ENCODE assay signal across 9 mouse cellular contexts in the genomic region with DNA sequence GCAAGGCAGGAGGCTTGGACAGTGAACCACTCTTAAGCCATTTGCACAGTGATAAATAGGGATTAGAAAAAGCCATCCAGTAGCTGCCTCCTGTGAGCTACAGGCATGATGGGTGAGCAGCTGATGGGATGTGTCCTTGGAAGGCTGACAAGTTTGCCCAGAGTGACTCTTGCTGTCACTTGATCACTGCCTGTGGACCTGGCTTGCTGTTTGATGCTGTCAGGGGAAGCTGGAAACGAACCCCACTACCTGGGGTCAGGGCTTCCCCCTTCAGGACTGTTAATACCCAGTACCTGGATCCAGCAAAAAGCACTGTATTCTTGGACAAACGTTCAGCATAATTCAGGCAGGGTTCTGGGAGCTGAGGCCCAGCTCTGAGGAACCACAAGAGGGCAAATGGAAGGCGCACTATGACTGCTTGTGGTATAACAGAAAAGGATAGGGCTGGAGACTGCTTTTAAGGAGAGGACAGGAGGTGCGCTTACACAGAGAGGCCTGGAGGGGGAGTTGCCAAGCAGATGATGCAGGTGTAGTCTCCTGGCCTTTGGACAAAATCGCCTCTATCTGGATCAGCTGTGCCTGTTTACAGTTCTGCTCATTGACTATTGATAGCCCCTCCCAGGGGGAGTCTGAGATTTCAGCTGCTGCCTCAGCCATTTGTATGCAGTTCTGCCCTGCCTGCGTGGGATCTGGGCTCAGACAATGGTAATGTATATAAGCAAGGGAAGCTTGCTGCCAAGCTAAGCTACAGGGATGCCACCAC. TPM values are rescaled to one million over a fixed set of nuclear protein-coding genes. Genes with fewer than 3 reads are reported as not detected.
DNase-seq lines count a peak whose midpoint lies in the region; ATAC-seq and TF ChIP-seq lines count a peak whose summit lies in the region.
"Had no signal": no experiment of that assay in that cellular context is flagged by ENCODE, and none has a peak within 500 bp of the region (broad histone marks: within the 10 kb centered on the region; RNA-seq: fewer than 3 reads in every experiment).

No protein-coding gene starts in this region.

- WGBS in intestine, postnatal 0 days = 46% methylated on average over 6 of the region's 6 CpGs
- 46% methylated on average over 6 of the region's 6 CpGs for WGBS in intestine, embryonic 15.5 days
- WGBS in midbrain, embryonic 11.5 days = 49% methylated on average over 6 of the region's 6 CpGs

- no peaks in the 10 kb centered on the region for H3K27me3 ChIP-seq in intestine, postnatal 0 days (replicated peaks; ENCODE audit: control insufficient read depth, insufficient read depth, low read length)
- H3K27me3 ChIP-seq in intestine, embryonic 15.5 days (replicated peaks) = no peaks in the 10 kb centered on the region
- no peaks in the 10 kb centered on the region for H3K27me3 ChIP-seq in midbrain, embryonic 11.5 days (ENCODE audit: control insufficient read depth, insufficient read depth, low read length)

- peak; percentile 46 for TF ChIP-seq CTCF in intestine, postnatal 0 days (IDR thresholded peaks at IDR 0.05; ENCODE audit: low read depth)

- H3K27ac ChIP-seq in intestine, postnatal 0 days (ENCODE audit: low read depth, low read length) = no peak overlapping the region
- no peak overlapping the region for H3K27ac ChIP-seq in intestine, embryonic 15.5 days
- no peak overlapping the region for H3K27ac ChIP-seq in midbrain, embryonic 11.5 days (ENCODE audit: low read depth, low read length)

- H3K36me3 ChIP-seq in intestine, postnatal 0 days (ENCODE audit: control insufficient read depth, insufficient read depth) = peaks cover 14% of the 10 kb centered on the region
- H3K36me3 ChIP-seq in intestine, embryonic 15.5 days = peaks cover 6% of the 10 kb centered on the region; the same call in 1 of the 2 replicates
- peaks cover 11% of the 10 kb centered on the region; the same call in 1 of the 2 replicates for H3K36me3 ChIP-seq in midbrain, embryonic 11.5 days (ENCODE audit: control insufficient read depth, insufficient read depth, low read length)

- H3K4me1 ChIP-seq in intestine, postnatal 0 days (replicated peaks; ENCODE audit: control insufficient read depth, insufficient read depth, low read length) = 0 out of 2 replicates have a peak, but pooled peaks cover 3% of the 10 kb centered on the region
- H3K4me1 ChIP-seq in intestine, embryonic 15.5 days (replicated peaks) = peaks cover 13% of the 10 kb centered on the region; the same call in 1 of the 2 replicates
- H3K4me1 ChIP-seq in midbrain, embryonic 11.5 days (ENCODE audit: control insufficient read depth, insufficient read depth, low read length) = peaks cover 12% of the 10 kb centered on the region

- H3K9ac ChIP-seq in intestine, postnatal 0 days (ENCODE audit: low read depth, low read length) = no peak overlapping the region
- H3K9ac ChIP-seq in intestine, embryonic 15.5 days = no peak overlapping the region
- no peak overlapping the region for H3K9ac ChIP-seq in midbrain, embryonic 11.5 days (ENCODE audit: low read length)

- peak; percentile 38 to 48 for DNase-seq in B cell, adult 2 months
- DNase-seq in T-cell, adult 2 months (ENCODE audit: low spot score) = peak; percentile 16
- no peak for DNase-seq in midbrain, embryonic 11.5 days (ENCODE audit: low spot score, missing footprints)
- DNase-seq in cerebellum, postnatal 4 days (ENCODE audit: low spot score in 2 of 2) = no peak
- no peak for DNase-seq in right cerebral cortex, postnatal 25 days

- H3K4me2 ChIP-seq in intestine, postnatal 0 days (replicated peaks; ENCODE audit: low read depth) = no peak overlapping the region
- no peak overlapping the region for H3K4me2 ChIP-seq in intestine, embryonic 15.5 days (replicated peaks)
- no peak overlapping the region for H3K4me2 ChIP-seq in midbrain, embryonic 11.5 days

- no peak overlapping the region for H3K4me3 ChIP-seq in intestine, postnatal 0 days (ENCODE audit: low read depth, low read length)
- no peak overlapping the region for H3K4me3 ChIP-seq in intestine, embryonic 15.5 days (replicated peaks)
- no peak overlapping the region for H3K4me3 ChIP-seq in midbrain, embryonic 11.5 days (ENCODE audit: low read depth, low read length)

- no peak for ATAC-seq in intestine, postnatal 0 days
- no peak for ATAC-seq in intestine, embryonic 15.5 days
- peak; percentile 54 for ATAC-seq in midbrain, embryonic 11.5 days (ENCODE audit: low FRiP score)
- no peak for ATAC-seq in erythroblast, adult 5-6 weeks (replicated peaks; ENCODE audit: low FRiP score, poor library complexity, severe bottlenecking)
- ATAC-seq: activated CD4-positive, CD25-positive, alpha-beta regulatory T cell, adult 4 months had no signal

- H3K9me3 ChIP-seq in intestine, postnatal 0 days (ENCODE audit: control insufficient read depth) = no peaks in the 10 kb centered on the region
- H3K9me3 ChIP-seq in intestine, embryonic 15.5 days = no peaks in the 10 kb centered on the region
- no peaks in the 10 kb centered on the region for H3K9me3 ChIP-seq in midbrain, embryonic 11.5 days (ENCODE audit: control insufficient read depth, low read length)

RNA-seq across cellular contexts. Expression of a gene that starts 2.7 kb away (rescaled TPM):
- polyA plus RNA-seq in intestine, postnatal 0 days (2015; fragmentation: Nextera tagmentation; extraction: Ambion mirVana) = 4.3 and 4.9 TPM in 2 replicates
- polyA plus RNA-seq in intestine, embryonic 15.5 days (2015; fragmentation: Nextera tagmentation; extraction: Ambion mirVana) = 4.5 and 5.8 TPM in 2 replicates
- polyA plus RNA-seq in midbrain, embryonic 11.5 days (2014; fragmentation: Nextera tagmentation; extraction: Ambion mirVana) = 0.57 and 0.78 TPM in 2 replicates
- total RNA-seq in erythroblast, adult 5-6 weeks (2015; ENCODE audit: low replicate concordance) = 792 and 830 TPM in 2 replicates
- total RNA-seq in erythroblast, adult 5-6 weeks (2017; ENCODE audit: low replicate concordance) = 550 and 581 TPM in 2 replicates

RNA-seq across cellular contexts. Expression of a gene that starts 14.9 kb away (rescaled TPM):
- 19.7 and 20.6 TPM in 2 replicates for polyA plus RNA-seq in intestine, postnatal 0 days (2015; fragmentation: Nextera tagmentation; extraction: Ambion mirVana)
- 35.6 and 40.6 TPM in 2 replicates for polyA plus RNA-seq in intestine, embryonic 15.5 days (2015; fragmentation: Nextera tagmentation; extraction: Ambion mirVana)
- 42.2 and 48.9 TPM in 2 replicates for polyA plus RNA-seq in midbrain, embryonic 11.5 days (2014; fragmentation: Nextera tagmentation; extraction: Ambion mirVana)
- total RNA-seq in erythroblast, adult 5-6 weeks (2015; ENCODE audit: low replicate concordance) = 0.96 and 4.6 TPM in 2 replicates
- 10.0 and 17.6 TPM in 2 replicates for total RNA-seq in erythroblast, adult 5-6 weeks (2017; ENCODE audit: low replicate concordance)

Comparison
In these comparisons a context has a peak if more than half of its experiments do, and no peak if none do; other contexts are left out.
1. DNase-seq: peak in B cell, adult 2 months (2 of 2) and T-cell, adult 2 months (single experiment); none in midbrain, embryonic 11.5 days (single experiment), cerebellum, postnatal 4 days (0 of 2) and right cerebral cortex, postnatal 25 days (single experiment).